Mouse (Mus musculus) liver, embryonic 16.5 days (tissue): ENCODE data around the gene Lingo1. TPM values are rescaled to one million over a fixed set of nuclear protein-coding genes. Genes with fewer than 3 reads are reported as not detected.

Experiments used
- ATAC-seq: fragments of 200-750 bp; cut with Nextera tagmentation; 2 replicates; pipeline ENCODE4 v1.8.0; 2017; ENCODE audit warnings: low read depth, mild to moderate bottlenecking, moderate number of reproducible peaks, moderate library complexity
- H3K27ac ChIP-seq: fragments of 300-500 bp; sonication (generic); 2 replicates; pipeline ENCODE4 v1.5.1; 2014; ENCODE audit warnings: mild to moderate bottlenecking, low read length
- H3K27me3 ChIP-seq: fragments of 300-500 bp; sonication (generic); 2 replicates; pipeline ENCODE4 v1.6.1; 2014; ENCODE audit warnings: low read depth, low read length, mixed read lengths; ENCODE audit not compliant: control insufficient read depth, insufficient read depth
- H3K36me3 ChIP-seq: fragments of 300-500 bp; sonication (generic); 2 replicates; pipeline ENCODE4 v1.6.1; 2014; ENCODE audit warnings: mild to moderate bottlenecking; ENCODE audit not compliant: control insufficient read depth, insufficient read depth
- H3K4me1 ChIP-seq: fragments of 300-500 bp; sonication (generic); 2 replicates; pipeline ENCODE4 v1.6.1; 2014; ENCODE audit warnings: low read depth, low read length, mixed read lengths; ENCODE audit not compliant: control insufficient read depth
- H3K4me2 ChIP-seq: fragments of 300-500 bp; sonication (generic); 2 replicates; pipeline ENCODE4 v1.6.1; 2014; ENCODE audit warnings: low read depth, low read length, mixed read lengths
- H3K4me3 ChIP-seq: fragments of 300-500 bp; sonication (generic); 2 replicates; pipeline ENCODE4 v1.5.1; 2014; ENCODE audit warnings: low read depth, mild to moderate bottlenecking, low read length
- H3K9ac ChIP-seq: fragments of 300-500 bp; sonication (generic); 2 replicates; pipeline ENCODE4 v1.6.1; 2014; ENCODE audit warnings: low read depth, low read length
- H3K9me3 ChIP-seq: fragments of 300-500 bp; sonication (generic); replicated peaks from 2 replicates; pipeline ENCODE4 v1.6.1; 2016; ENCODE audit warnings: low read length; ENCODE audit not compliant: control insufficient read depth
- WGBS: fragments of 180-500 bp; shearing (Covaris S2); extraction: QIAGEN DNeasy Blood & Tissue Kit; methylation state at CpG from one replicate; pipeline ENCODE4 v1.1.7; 2014; ENCODE audit not compliant: insufficient replicate concordance; 5-methylcytosine and 5-hydroxymethylcytosine counted together
- polyA plus RNA-seq: library from polyadenylated mRNA; unstranded; fragments of >200 nt; fragmentation: Nextera tagmentation; extraction: Ambion mirVana; gene quantifications from 2 replicates; pipeline ENCODE4 v1.2.1, GENCODE M21; 2015

The Lingo1 gene
- polyA plus RNA-seq, 1 experiment from 2014 or later = 0.20 TPM

DNA sequence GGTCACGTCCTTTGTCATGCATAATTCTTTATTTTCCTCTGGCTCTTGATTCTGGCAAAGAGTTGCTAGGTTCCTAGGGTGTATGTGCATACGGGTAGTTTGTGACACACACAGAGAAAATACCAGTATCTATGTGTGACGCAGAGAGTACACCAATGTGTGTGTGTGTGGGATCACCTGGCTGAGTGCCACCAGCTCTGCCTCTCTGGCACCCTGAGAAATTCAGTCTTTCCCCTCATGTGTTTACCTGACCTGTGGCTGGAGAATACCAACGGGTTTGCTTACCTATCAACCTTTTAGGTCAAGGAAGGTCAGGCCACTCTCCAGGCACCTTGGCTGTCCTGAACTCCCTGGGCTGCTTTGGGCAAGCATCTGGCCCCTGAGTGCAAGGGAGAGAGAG is 169.0 kb downstream of the Lingo1 start:
- 38% methylated on average over 4 of the region's 4 CpGs for WGBS
- ATAC-seq = no peak

DNA sequence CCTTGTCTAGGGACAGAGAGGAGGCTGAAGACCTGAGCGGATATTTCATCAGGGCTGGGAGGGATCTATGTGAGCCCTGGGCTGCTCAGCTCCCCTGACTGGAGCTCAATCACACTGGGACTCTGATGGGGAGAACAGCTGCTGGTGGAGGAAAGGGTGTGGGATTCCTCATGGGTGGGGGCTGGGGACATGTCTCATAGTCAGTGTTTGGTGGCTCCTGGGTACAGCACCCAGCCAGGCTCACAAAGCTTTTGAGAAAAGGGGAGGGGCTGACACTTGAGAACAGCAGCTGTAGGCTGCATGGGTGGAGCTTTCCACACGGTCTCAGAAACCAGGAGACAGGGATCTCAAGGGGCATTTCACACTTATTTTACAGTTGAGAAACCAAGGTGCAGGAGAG is 171.3 kb downstream of the Lingo1 start:
- WGBS = 41% methylated on average over 2 of the region's 2 CpGs
- Histone ChIP-seq H3K9ac (no peak overlapping the region), H3K4me3 (no peak overlapping the region), H3K4me2 (no peak overlapping the region), H3K36me3 (no peaks in the 10 kb centered on the region), H3K4me1 (no peaks in the 10 kb centered on the region), H3K27ac (no peak overlapping the region), H3K27me3 (peaks cover 13% of the 10 kb centered on the region), H3K9me3 (no peaks in the 10 kb centered on the region)
- ATAC-seq = no peak

More for the DNA sequence above, 169.0 kb downstream of the Lingo1 start:
- Histone ChIP-seq H3K27ac (no peak overlapping the region), H3K9ac (no peak overlapping the region), H3K36me3 (no peaks in the 10 kb centered on the region), H3K27me3 (peaks cover 1% of the 10 kb centered on the region), H3K9me3 (no peaks in the 10 kb centered on the region), H3K4me3 (no peak overlapping the region), H3K4me2 (no peak overlapping the region), H3K4me1 (no peaks in the 10 kb centered on the region)

DNA sequence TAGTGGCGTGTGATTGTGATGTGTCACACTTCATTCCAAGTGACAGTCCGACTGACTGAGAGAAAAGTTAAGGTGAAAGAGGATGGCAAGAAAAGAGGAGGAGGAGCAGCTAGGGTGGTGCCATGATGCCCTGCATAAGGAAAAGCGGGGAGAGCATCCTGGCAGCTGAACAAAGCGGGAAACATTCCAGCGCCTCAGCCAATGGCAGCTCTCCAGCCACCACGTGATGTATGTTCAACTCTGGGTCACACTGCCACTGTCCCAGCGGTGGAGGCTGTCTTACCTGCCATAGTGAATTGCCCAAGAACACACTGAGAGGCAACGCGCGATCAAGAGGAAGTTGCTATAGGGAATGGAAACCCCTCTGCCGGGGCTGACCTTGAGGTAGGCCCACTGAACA is 172.9 kb downstream of the Lingo1 start:
- H3K27ac ChIP-seq = no peak overlapping the region
- H3K4me3 ChIP-seq = no peak overlapping the region
- H3K27me3 ChIP-seq = peaks cover 15% of the 10 kb centered on the region
- WGBS = 65% methylated on average over 11 of the region's 11 CpGs
- no peaks in the 10 kb centered on the region for H3K36me3 ChIP-seq
- H3K9me3 ChIP-seq = no peaks in the 10 kb centered on the region
- H3K4me1 ChIP-seq = no peaks in the 10 kb centered on the region
- ATAC-seq = no peak
- H3K9ac ChIP-seq = no peak overlapping the region
- H3K4me2 ChIP-seq = no peak overlapping the region

DNA sequence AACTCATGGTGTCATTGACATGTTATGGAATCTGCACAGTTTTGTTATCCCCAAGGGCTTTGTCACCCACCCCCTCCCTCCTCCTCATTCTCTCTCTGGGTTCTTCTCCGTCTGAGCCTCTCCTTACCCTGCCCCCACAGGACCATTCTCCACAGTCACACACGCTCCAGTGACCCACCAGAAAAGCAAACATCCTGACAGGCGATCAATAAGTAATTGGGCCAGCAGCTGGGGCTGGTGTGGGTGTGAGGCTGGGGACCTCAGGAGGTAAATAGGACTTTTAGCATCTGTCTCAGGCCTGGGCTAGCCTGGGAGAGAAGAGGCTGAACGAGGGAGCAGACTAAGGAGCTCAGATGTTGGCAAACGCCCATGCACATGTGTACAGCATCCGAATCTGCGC is 173.5 kb downstream of the Lingo1 start:
- no peaks in the 10 kb centered on the region for H3K36me3 ChIP-seq
- no peak overlapping the region for H3K4me2 ChIP-seq
- no peak overlapping the region for H3K9ac ChIP-seq
- WGBS = 59% methylated on average over 7 of the region's 7 CpGs
- H3K4me3 ChIP-seq = no peak overlapping the region
- no peaks in the 10 kb centered on the region for H3K4me1 ChIP-seq
- peaks cover 15% of the 10 kb centered on the region for H3K27me3 ChIP-seq
- ATAC-seq = no peak
- H3K9me3 ChIP-seq = no peaks in the 10 kb centered on the region
- H3K27ac ChIP-seq = no peak overlapping the region

DNA sequence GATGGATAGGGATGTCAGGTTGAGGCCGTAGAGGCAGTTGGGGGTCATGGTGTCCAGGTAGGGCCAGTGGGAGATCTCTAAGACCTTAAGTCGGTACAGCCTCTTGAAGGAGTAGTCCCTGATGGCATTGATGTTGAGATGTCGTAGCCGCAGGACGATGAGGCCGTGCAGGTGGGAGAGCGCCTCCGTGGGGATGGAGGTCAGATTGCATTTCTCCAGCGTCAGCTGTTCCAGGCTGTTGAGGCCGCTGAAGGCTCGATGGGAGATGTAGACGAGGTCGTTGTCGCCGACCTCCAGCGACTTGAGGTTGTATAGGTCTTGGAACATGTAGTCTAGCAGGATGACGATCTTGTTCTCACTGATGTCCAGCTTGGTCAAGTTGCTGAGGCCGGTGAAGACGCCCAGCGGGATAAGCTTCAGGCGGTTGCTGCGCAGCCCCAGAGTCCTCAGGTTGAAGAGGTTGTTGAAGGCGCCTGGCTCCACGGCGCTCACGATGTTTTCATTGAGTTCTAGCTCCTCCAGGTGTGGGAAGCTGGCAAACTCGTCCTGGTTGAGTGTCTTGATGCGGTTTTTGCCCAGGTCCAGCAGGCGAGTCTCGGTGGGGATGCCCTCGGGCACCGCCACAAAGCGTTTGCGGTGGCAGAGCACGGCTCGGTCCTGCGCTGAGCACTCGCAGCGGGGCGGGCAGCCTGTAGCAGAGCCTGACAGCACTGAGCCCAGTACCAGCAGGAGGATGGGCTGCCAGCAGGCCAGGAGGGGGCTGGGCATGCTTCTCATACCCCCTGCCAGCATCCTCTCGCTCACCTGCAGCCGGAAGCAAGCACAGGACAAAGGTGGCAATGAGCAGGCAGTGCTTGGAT is 175.5 kb downstream of the Lingo1 start:
- WGBS = 20% methylated on average over 42 of the region's 42 CpGs
- H3K4me3 ChIP-seq = no peak overlapping the region
- peaks cover 15% of the 10 kb centered on the region for H3K27me3 ChIP-seq
- H3K27ac ChIP-seq = no peak overlapping the region
- H3K4me1 ChIP-seq = no peaks in the 10 kb centered on the region
- H3K36me3 ChIP-seq = no peaks in the 10 kb centered on the region
- H3K9ac ChIP-seq = no peak overlapping the region
- no peak overlapping the region for H3K4me2 ChIP-seq
- H3K9me3 ChIP-seq = no peaks in the 10 kb centered on the region
- no peak for ATAC-seq

DNA sequence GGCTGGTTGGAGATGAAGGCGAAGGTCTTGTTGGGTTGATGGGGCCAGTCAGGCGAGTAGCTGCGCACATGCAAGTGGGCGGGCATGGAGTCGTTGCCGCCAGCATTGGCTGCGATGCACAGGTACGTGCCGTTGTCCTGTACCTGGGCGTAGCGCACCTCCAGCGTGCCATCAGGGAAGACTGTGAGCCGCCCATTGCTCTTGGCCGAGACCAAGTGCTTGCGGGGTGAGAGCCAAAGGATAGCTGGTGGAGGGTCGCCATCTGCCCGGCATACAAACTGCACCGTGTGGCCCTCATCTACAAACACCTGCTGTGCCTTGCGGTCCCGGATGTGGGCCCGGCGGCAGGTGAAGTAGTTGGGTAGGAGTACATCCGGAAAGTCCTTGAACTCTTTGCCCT is 176.6 kb downstream of the Lingo1 start:
- no peak overlapping the region for H3K4me2 ChIP-seq
- peaks cover 15% of the 10 kb centered on the region for H3K27me3 ChIP-seq
- H3K4me1 ChIP-seq = no peaks in the 10 kb centered on the region
- no peak overlapping the region for H3K9ac ChIP-seq
- no peaks in the 10 kb centered on the region for H3K36me3 ChIP-seq
- ATAC-seq = no peak
- H3K27ac ChIP-seq = no peak overlapping the region
- WGBS = 62% methylated on average over 23 of the region's 23 CpGs
- H3K9me3 ChIP-seq = no peaks in the 10 kb centered on the region
- H3K4me3 ChIP-seq = no peak overlapping the region

DNA sequence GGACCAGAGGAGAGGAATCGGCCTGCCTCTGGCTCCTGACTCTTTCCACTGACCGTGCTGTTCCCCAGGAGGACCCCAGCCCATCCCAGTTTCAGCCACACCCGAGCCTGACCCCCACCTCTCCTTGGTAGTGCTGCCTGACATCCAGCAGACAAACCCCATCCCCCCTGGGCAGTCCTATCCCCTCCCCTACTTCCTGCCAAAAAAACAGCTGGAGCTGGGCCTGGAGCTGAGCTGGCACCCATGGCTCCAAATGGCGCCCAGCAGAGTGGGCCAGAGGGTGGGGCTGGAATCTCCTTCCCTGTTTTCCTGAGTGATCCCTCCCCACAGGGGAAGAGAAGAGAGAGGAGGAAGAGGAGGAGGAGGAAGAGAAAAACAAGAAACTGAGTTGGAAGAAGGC is 177.6 kb downstream of the Lingo1 start:
- Histone ChIP-seq H3K9me3 (no peaks in the 10 kb centered on the region), H3K36me3 (no peaks in the 10 kb centered on the region), H3K27me3 (peaks cover 15% of the 10 kb centered on the region), H3K4me1 (no peaks in the 10 kb centered on the region), H3K27ac (no peak overlapping the region), H3K4me2 (no peak overlapping the region), H3K4me3 (no peak overlapping the region), H3K9ac (no peak overlapping the region)
- no peak for ATAC-seq
- 47% methylated on average over 4 of the region's 4 CpGs for WGBS

DNA sequence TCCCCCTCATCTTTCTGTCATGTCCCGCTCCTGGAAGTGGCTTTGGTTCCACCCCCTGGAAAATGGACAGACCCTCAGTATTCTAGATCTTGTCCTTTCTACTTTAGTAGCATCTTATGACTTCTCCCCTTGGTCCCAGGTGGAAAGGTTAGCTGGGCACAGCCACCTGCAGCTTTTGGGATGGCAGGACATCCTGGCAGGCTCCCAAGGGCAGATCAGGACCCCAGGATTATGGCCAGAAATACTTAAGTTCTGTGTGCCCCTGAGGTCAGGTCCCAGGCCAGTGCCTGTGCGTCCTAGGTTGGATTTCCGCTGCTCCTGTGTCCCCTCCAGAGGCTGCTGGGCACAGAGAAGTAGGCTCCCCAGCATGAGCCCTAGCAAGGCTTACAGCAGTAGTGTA is 180.2 kb downstream of the Lingo1 start:
- no peak for ATAC-seq

DNA sequence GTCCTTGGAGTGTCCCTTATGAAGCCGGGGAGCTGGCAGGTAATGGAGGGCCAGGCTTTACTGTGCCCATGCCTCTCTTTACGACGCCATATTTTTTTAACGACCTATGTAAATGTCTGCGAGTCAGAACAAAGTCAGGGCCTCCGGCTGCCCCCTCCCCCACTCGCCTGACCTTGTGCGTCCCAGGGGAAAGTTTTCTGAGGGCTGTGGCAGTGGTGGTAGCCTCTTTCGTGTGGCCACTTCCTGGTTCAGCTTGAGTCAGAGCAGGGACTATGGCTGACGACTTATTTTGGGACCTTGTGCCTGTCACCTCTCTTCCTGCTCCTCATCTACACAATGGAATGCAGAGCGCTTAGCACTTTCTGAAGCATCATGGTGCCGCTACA is 183.5 kb downstream of the Lingo1 start:
- Histone ChIP-seq H3K27ac (no peak overlapping the region), H3K4me3 (no peak overlapping the region), H3K36me3 (no peaks in the 10 kb centered on the region), H3K4me2 (no peak overlapping the region), H3K9me3 (no peaks in the 10 kb centered on the region), H3K4me1 (no peaks in the 10 kb centered on the region), H3K9ac (no peak overlapping the region), H3K27me3 (no peaks in the 10 kb centered on the region)
- WGBS = 38% methylated on average over 12 of the region's 12 CpGs
- ATAC-seq = no peak

More for the DNA sequence above, 180.2 kb downstream of the Lingo1 start:
- 81% methylated on average over 3 of the region's 3 CpGs for WGBS
- H3K9ac ChIP-seq = no peak overlapping the region
- no peak overlapping the region for H3K27ac ChIP-seq
- H3K9me3 ChIP-seq = no peaks in the 10 kb centered on the region
- no peak overlapping the region for H3K4me3 ChIP-seq
- H3K4me2 ChIP-seq = no peak overlapping the region
- H3K4me1 ChIP-seq = no peaks in the 10 kb centered on the region
- H3K36me3 ChIP-seq = no peaks in the 10 kb centered on the region
- H3K27me3 ChIP-seq = peaks cover 12% of the 10 kb centered on the region
